Mouse (Mus musculus) cerebellum, adult 9-11 months (tissue): Measurements from ENCODE around the gene Rtp3.

Experiments
- DNase-seq: peaks from one replicate; pipeline ENCODE4 v3.0.0; 2022

Rtp3 gene

GRCm38 (mm10) chr9:110990204-110990603 lies at the start of gene Rtp3:
TSS of gene Rtp3 (minus strand) at chr9:110990583.
- no peak for DNase-seq

DNA sequence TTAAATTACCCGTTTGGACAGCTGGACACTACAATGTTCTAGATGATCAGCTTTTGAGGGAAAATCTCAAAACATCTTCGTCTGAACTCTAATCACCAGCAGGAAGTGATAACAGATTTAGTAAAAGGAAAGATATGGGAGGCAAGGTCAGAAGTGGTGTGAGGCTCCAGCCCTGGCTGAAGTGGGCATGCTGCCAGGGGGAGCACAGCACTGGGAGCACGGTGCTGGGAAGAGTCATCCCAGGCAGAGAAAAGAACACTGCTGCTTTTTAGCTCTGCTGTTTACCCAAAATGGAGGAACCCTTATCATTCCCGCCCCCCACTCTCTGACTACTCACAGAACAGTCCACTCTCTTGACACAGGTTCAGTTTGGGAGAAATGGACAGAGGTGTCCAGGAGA lies 49.6 kb upstream of the Rtp3 start:
- no peak for DNase-seq

- no peak for DNase-seq
These were observed 43.3 kb upstream of the Rtp3 start for GRCm38 (mm10) chr9:111033717-111034116.

GRCm38 (mm10) chr9:111026791-111027190 lies 36.4 kb upstream of the Rtp3 start:
- no peak for DNase-seq

DNA sequence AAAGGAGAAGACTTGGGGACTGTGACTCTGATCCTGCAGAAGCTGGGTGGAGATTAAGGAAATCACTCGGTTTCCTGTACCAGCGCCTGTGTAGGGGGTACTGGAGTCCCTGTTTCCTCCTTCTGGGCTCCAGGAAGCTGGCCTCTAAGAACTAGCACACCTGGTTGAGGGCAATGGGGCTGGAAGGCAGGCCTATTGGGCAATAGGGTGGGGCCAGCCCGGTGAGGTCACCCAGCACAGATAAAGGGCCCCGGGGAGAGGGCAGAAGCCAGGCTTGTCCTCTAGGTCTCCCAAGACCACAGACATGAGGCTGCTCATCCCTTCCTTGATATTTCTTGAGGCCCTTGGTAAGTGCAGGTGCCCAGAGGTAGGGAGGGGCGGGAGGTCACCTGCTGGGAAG lies 28.6 kb upstream of the Rtp3 start, which contains the start of gene Ltf:
Gene Ltf, plus strand, starts transcription at position 250 of the 400 bp plus-strand sequence.
- DNase-seq: no peak

DNA sequence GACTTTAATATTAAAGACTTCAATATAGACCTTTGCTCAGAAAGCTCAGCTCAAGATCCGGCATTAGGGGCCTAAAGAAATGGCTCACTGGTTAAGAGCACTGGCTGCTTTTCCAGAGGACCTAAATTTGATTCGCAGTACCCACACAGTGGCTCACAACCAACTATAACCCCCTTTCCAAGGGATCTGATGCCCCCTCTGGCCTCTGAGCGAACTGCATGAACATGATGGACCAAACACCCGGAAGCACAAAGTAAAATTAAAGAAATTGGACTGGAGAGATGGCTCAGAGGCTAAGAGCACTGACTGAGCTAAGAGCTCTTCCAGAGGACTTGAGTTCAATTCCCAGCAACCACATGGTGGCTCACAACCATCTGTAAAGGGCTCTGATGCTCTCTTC lies 25.3 kb upstream of the Rtp3 start:
- no peak for DNase-seq

DNA sequence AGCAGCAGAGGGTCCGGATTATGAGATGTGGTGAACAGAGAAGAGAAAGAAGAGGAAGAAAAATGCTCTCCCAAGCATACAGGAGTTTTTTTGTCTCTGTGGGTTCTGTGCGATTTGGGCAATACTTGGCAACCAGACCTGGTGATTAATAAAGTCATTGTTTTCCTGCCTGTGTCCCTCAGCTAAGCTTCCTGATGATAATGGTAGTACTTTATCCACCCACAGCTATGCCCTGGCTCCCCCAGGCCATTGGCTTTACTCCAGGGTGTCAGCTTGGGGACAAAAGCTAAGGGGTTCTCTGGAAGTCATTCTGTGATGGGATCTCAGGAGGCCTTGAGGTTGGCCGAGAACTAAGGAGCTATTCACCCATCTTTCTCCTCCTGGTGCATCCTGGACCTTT lies 21.7 kb upstream of the Rtp3 start:
- no peak for DNase-seq

GRCm38 (mm10) chr9:111011550-111011949 lies 21.2 kb upstream of the Rtp3 start:
- no peak for DNase-seq

- no peak for DNase-seq
These were observed 19.4 kb upstream of the Rtp3 start for GRCm38 (mm10) chr9:111009763-111010162.

GRCm38 (mm10) chr9:111006544-111006943 lies 16.2 kb upstream of the Rtp3 start:
- DNase-seq: no peak

DNA sequence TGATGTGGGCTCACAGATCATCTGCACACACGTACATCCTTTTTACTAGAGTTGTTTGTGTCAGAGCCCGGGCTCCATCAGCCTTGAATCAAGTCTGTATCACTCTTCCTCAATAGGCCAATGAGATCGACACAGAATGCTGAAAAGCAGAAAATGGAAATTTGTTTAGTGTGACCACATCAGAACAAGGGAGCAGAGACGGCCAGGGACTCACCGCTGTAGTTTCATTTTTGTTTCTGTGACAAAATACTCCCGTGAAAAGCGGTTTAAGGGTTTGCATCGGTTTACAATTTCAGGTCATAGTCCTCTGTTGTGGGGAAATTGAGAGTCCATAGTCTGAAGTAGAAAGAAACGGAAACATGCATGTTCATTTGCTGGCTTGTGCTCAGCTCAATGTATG lies 12.9 kb upstream of the Rtp3 start:
- no peak for DNase-seq

DNA sequence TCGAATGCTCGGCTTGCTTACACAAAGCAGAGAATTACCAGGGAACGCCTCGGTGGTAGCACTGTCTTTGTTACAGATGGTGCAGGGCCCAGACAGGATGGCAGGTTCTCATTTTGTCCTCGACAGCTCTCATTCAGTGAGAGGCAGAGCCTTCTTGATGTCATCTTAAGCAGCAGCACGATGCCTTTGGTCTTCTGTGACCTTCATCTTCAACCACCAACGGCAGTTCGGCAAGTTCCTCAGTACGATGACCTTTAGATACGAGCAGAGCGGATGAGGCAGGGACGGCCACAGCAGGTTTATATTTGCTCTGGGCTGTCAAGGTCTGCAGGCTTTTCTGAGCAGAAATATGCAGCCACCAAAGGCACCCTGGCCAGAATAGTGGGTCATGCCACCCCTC lies 11.2 kb upstream of the Rtp3 start:
- DNase-seq: no peak

- DNase-seq: no peak
These were observed 9.5 kb upstream of the Rtp3 start for GRCm38 (mm10) chr9:110999856-111000255.

DNA sequence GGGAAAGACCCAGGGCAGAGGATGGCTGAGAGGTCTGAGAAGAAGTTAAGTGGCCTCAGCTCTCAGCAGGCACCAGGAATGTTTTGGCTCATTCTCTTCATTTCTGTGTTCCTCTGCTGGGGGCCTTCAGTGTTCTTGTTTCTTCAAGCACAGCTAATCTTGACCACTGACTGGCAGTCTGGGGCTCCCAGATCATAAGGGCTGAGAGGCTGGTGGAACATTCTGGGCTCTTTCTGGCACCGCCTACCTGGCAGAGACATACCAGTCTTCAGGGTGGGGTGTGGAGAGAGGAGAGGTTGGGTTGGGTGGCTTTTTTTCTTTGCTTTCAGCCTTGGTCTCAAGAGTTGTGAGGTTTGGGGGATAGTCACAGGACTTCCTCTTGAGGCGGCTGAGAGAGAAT lies 8.7 kb upstream of the Rtp3 start:
- no peak for DNase-seq

DNA sequence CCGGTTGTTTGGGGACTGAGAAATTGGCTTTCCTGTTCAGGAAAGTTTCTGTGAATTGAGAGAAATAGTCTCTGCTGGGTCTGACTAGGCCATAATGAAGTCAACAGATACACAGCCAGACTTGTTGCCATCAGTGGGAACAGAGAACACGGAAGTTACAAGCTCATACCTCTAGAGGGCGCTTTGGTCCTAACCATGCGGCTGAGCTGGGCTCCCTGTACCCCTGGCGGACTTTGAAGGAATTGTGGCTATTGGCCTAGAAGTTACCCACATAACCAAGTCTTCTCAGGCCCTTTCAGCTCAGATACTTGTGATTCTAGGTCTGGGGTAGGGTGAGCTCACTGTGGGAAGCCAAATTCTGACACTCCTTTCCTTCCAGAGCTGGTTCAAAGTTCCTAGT lies 6.9 kb upstream of the Rtp3 start:
- DNase-seq: peak; percentile 49

GRCm38 (mm10) chr9:110994716-110995172 lies 4.4 kb upstream of the Rtp3 start:
- DNase-seq: peak; percentile 65

- DNase-seq: no peak
These were observed 2.9 kb upstream of the Rtp3 start for GRCm38 (mm10) chr9:110993281-110993709.

- no peak for DNase-seq
These were observed 840 bp downstream of the Rtp3 start for GRCm38 (mm10) chr9:110989543-110989942.

DNA sequence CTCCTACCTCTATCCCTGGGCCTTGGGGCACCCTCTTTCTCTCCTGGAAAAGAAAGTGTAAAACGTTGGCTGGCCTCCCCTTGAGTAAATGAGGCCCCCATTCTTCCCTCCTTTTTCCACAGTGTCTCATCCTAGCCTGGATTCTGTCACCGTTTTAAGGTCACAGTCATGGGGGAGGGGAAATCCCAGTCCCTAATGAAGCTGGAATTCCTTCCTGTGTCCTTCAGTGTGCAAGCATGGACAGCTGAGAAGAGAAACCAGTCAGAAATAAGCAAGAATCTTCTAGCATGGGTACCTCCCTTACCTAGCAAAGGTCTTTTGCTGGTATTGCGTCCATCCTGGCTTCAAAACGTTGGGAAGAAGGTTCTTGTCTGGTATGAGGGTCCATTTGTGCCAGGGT lies 1.2 kb downstream of the Rtp3 start:
- no peak for DNase-seq

- no peak for DNase-seq
These were observed 2.3 kb downstream of the Rtp3 start for GRCm38 (mm10) chr9:110988078-110988477.

GRCm38 (mm10) chr9:110987331-110987730 lies 3.1 kb downstream of the Rtp3 start:
- no peak for DNase-seq

- DNase-seq: no peak
These were observed 4.4 kb downstream of the Rtp3 start for GRCm38 (mm10) chr9:110985951-110986350.

DNA sequence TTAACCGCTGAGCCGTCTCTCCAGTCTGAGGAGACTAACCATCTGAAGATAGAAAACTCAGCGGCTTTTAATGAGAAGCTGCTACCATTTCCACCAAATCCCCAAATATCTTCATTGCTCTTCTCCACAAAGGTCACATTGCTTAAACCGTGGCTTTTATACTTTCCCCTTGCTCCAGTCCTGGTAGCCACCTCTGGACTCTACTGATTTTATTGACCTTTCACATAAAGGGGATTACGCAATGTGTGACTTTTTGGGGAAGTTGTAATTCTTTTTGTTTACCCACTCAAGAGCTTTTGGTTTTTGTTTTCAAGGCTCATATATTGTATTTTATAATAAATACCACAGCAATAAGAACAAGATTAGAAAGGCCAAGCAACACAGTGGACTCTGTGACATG lies 4.8 kb downstream of the Rtp3 start:
- no peak for DNase-seq

GRCm38 (mm10) chr9:110984096-110984495 lies 6.3 kb downstream of the Rtp3 start:
- DNase-seq: no peak

DNA sequence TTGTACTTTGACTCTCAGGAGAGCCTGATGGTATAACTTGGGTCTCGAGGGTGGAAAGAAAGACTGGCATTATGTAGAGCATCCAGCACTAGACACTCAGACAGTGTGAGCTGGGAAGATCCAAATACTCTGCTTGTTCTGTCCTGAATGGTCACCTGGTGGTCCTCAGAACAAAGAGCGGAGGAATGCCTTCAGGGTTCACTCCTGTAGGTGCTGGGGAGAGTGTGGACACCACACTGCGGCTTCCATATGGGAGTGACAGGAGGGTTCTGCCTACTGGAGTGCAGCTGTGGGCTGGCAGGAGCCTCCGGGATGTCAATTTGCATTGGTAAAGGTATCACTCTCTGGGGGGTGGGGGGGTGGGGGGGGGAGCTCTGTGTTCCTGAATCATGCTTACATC lies 8.0 kb downstream of the Rtp3 start:
- no peak for DNase-seq

- no peak for DNase-seq
These were observed 11.0 kb downstream of the Rtp3 start for GRCm38 (mm10) chr9:110979411-110979810.
